Mouse (Mus musculus) lung, embryonic 16.5 days (tissue): ENCODE data around the gene Nifk. TPM values are rescaled to one million over a fixed set of nuclear protein-coding genes. Genes with fewer than 3 reads are reported as not detected.

Experiments used
- ATAC-seq: fragments of 200-750 bp; cut with Nextera tagmentation; 2 replicates; pipeline ENCODE4 v1.8.0; 2017; ENCODE audit warnings: low read depth, mild to moderate bottlenecking, moderate library complexity
- H3K27ac ChIP-seq: fragments of 300-500 bp; sonication (generic); 2 replicates; pipeline ENCODE4 v1.5.1; 2014; ENCODE audit warnings: mild to moderate bottlenecking, control low read depth, low read length
- H3K27me3 ChIP-seq: fragments of 300-500 bp; sonication (generic); 2 replicates; pipeline ENCODE4 v1.6.1; 2014; ENCODE audit warnings: low read depth, low read length, mixed read lengths; ENCODE audit not compliant: control insufficient read depth, insufficient read depth
- H3K36me3 ChIP-seq: fragments of 300-500 bp; sonication (generic); 2 replicates; pipeline ENCODE4 v1.6.1; 2014; ENCODE audit warnings: low read length; ENCODE audit not compliant: control insufficient read depth, insufficient read depth
- H3K4me1 ChIP-seq: fragments of 300-500 bp; sonication (generic); replicated peaks from 2 replicates; pipeline ENCODE4 v1.6.1; 2014; ENCODE audit warnings: low read length, mixed read lengths; ENCODE audit not compliant: control insufficient read depth, insufficient read depth
- H3K4me2 ChIP-seq: fragments of 300-500 bp; sonication (generic); 2 replicates; pipeline ENCODE4 v1.6.1; 2014; ENCODE audit warnings: low read depth, low read length, control low read depth
- H3K4me3 ChIP-seq: fragments of 300-500 bp; sonication (generic); 2 replicates; pipeline ENCODE4 v1.5.1; 2014; ENCODE audit warnings: mild to moderate bottlenecking, low read length, control low read depth
- H3K9ac ChIP-seq: fragments of 300-500 bp; sonication (generic); 2 replicates; pipeline ENCODE4 v1.6.1; 2014; ENCODE audit warnings: low read length, control low read depth
- H3K9me3 ChIP-seq: fragments of 300-500 bp; sonication (generic); 2 replicates; pipeline ENCODE4 v1.6.1; 2016; ENCODE audit warnings: low read length; ENCODE audit not compliant: control insufficient read depth
- whole genome bisulfite sequencing: fragments of 180-500 bp; shearing (Covaris S2); extraction: QIAGEN DNeasy Blood & Tissue Kit; methylation state at CpG from one replicate; pipeline ENCODE4 v1.1.7; 2014; 5-methylcytosine and 5-hydroxymethylcytosine counted together
- polyA plus RNA-seq: library from polyadenylated mRNA; unstranded; fragments of >200 nt; fragmentation: Nextera tagmentation; extraction: Ambion mirVana; gene quantifications from 2 replicates; pipeline ENCODE4 v1.2.1, GENCODE M21; 2015

The Nifk gene
- polyA plus RNA-seq, 1 experiment from 2014 or later, result 67.3 TPM

- H3K4me1 ChIP-seq, result peaks cover 7% of the 10 kb centered on the region; the same call in 1 of the 2 replicates
- H3K36me3 ChIP-seq, result peaks cover 8% of the 10 kb centered on the region
- no peak for ATAC-seq
- no peak overlapping the region for H3K9ac ChIP-seq
- no peak overlapping the region for H3K4me3 ChIP-seq
- no peaks in the 10 kb centered on the region for H3K27me3 ChIP-seq
- no peaks in the 10 kb centered on the region for H3K9me3 ChIP-seq
- H3K4me2 ChIP-seq, result no peak overlapping the region
- no peak overlapping the region for H3K27ac ChIP-seq
- WGBS, result 61% methylated on average over 2 of the region's 2 CpGs
Measured at GRCm38 (mm10) chr1:118320696-118321095, 943 bp upstream of the Nifk start.

- Histone ChIP-seq H3K4me1 (no peaks in the 10 kb centered on the region), H3K27ac (no peak overlapping the region), H3K9ac (no peak overlapping the region), H3K27me3 (no peaks in the 10 kb centered on the region), H3K4me2 (no peak overlapping the region), H3K36me3 (peaks cover 26% of the 10 kb centered on the region), H3K4me3 (no peak overlapping the region), H3K9me3 (no peaks in the 10 kb centered on the region)
- ATAC-seq, result no peak
- 85% methylated on average over 9 of the region's 9 CpGs for WGBS
Measured at GRCm38 (mm10) chr1:118334749-118335713, 13.4 kb downstream of the Nifk start.

GRCm38 (mm10) chr1:118335847-118336246 is 14.2 kb downstream of the Nifk start:
- Histone ChIP-seq H3K4me2 (no peak overlapping the region), H3K36me3 (peaks cover 21% of the 10 kb centered on the region), H3K27ac (no peak overlapping the region), H3K27me3 (no peaks in the 10 kb centered on the region), H3K4me3 (no peak overlapping the region), H3K9ac (no peak overlapping the region), H3K4me1 (no peaks in the 10 kb centered on the region), H3K9me3 (no peaks in the 10 kb centered on the region)
- no peak for ATAC-seq

- Histone ChIP-seq H3K4me3 (no peak overlapping the region), H3K4me1 (no peaks in the 10 kb centered on the region), H3K27ac (no peak overlapping the region), H3K9ac (no peak overlapping the region), H3K27me3 (no peaks in the 10 kb centered on the region), H3K9me3 (no peaks in the 10 kb centered on the region), H3K36me3 (peaks cover 9% of the 10 kb centered on the region), H3K4me2 (no peak overlapping the region)
- ATAC-seq, result no peak
- 73% methylated on average over 5 of the region's 5 CpGs for WGBS
Measured at GRCm38 (mm10) chr1:118337921-118338320, 16.3 kb downstream of the Nifk start.

GRCm38 (mm10) chr1:118343649-118344435 is 22.2 kb downstream of the Nifk start:
- no peak overlapping the region for H3K27ac ChIP-seq
- no peak overlapping the region for H3K9ac ChIP-seq
- no peaks in the 10 kb centered on the region for H3K4me1 ChIP-seq
- ATAC-seq, result no peak
- no peaks in the 10 kb centered on the region for H3K27me3 ChIP-seq
- WGBS, result 28% methylated on average over 6 of the region's 6 CpGs
- H3K4me3 ChIP-seq, result no peak overlapping the region
- H3K4me2 ChIP-seq, result no peak overlapping the region
- no peaks in the 10 kb centered on the region for H3K36me3 ChIP-seq
- no peaks in the 10 kb centered on the region for H3K9me3 ChIP-seq

GRCm38 (mm10) chr1:118349922-118350321 is 28.3 kb downstream of the Nifk start:
- no peaks in the 10 kb centered on the region for H3K9me3 ChIP-seq
- H3K27me3 ChIP-seq, result no peaks in the 10 kb centered on the region
- no peaks in the 10 kb centered on the region for H3K36me3 ChIP-seq
- no peak overlapping the region for H3K9ac ChIP-seq
- H3K4me1 ChIP-seq, result no peaks in the 10 kb centered on the region
- H3K4me2 ChIP-seq, result no peak overlapping the region
- H3K27ac ChIP-seq, result no peak overlapping the region
- ATAC-seq, result no peak
- 70% methylated on average over 3 of the region's 3 CpGs for whole genome bisulfite sequencing
- no peak overlapping the region for H3K4me3 ChIP-seq

- no peaks in the 10 kb centered on the region for H3K36me3 ChIP-seq
- H3K27me3 ChIP-seq, result no peaks in the 10 kb centered on the region
- WGBS, result 52% methylated on average over 6 of the region's 6 CpGs
- H3K4me1 ChIP-seq, result no peaks in the 10 kb centered on the region
- no peak overlapping the region for H3K9ac ChIP-seq
- no peak overlapping the region for H3K4me2 ChIP-seq
- no peaks in the 10 kb centered on the region for H3K9me3 ChIP-seq
- H3K4me3 ChIP-seq, result no peak overlapping the region
- ATAC-seq, result no peak
- H3K27ac ChIP-seq, result no peak overlapping the region
Measured at GRCm38 (mm10) chr1:118359071-118359761, 37.6 kb downstream of the Nifk start.

GRCm38 (mm10) chr1:118367970-118368369 is 46.3 kb downstream of the Nifk start:
- no peak for ATAC-seq
- 90% methylated on average over 1 of the region's 1 CpGs for WGBS
- Histone ChIP-seq H3K4me1 (no peaks in the 10 kb centered on the region), H3K27ac (no peak overlapping the region), H3K9me3 (no peaks in the 10 kb centered on the region), H3K27me3 (no peaks in the 10 kb centered on the region), H3K4me2 (no peak overlapping the region), H3K9ac (no peak overlapping the region), H3K36me3 (no peaks in the 10 kb centered on the region), H3K4me3 (no peak overlapping the region)
